Mouse (Mus musculus) heart, embryonic 12.5 days (tissue): ENCODE data around the gene Gm11214. TPM values are rescaled to one million over a fixed set of nuclear protein-coding genes. Genes with fewer than 3 reads are reported as not detected.

ENCODE experiments used
- ATAC-seq: fragments of 200-750 bp; cut with Nextera tagmentation; 2 replicates; pipeline ENCODE4 v1.8.0; 2017; ENCODE audit warnings: moderate TSS enrichment, moderate library complexity; ENCODE audit not compliant: insufficient number of reproducible peaks, low FRiP score
- H3K27ac ChIP-seq: fragments of 300-500 bp; sonication (generic); 2 replicates; pipeline ENCODE4 v1.5.1; 2016; ENCODE audit warnings: mild to moderate bottlenecking, moderate library complexity; ENCODE audit not compliant: poor library complexity, severe bottlenecking
- H3K27me3 ChIP-seq: fragments of 300-500 bp; sonication (generic); replicated peaks from 2 replicates; pipeline ENCODE4 v1.6.1; 2016; ENCODE audit warnings: mild to moderate bottlenecking, moderate library complexity
- H3K36me3 ChIP-seq: fragments of 300-500 bp; sonication (generic); 2 replicates; pipeline ENCODE4 v1.6.1; 2016; ENCODE audit warnings: mild to moderate bottlenecking, moderate library complexity
- H3K4me1 ChIP-seq: fragments of 300-500 bp; sonication (generic); replicated peaks from 2 replicates; pipeline ENCODE4 v1.6.1; 2016; ENCODE audit warnings: mild to moderate bottlenecking
- H3K4me2 ChIP-seq: fragments of 300-500 bp; sonication (generic); 2 replicates; pipeline ENCODE4 v1.6.1; 2016; ENCODE audit warnings: mild to moderate bottlenecking, moderate library complexity
- H3K4me3 ChIP-seq: fragments of 300-500 bp; sonication (generic); 2 replicates; pipeline ENCODE4 v1.5.1; 2016; ENCODE audit warnings: mild to moderate bottlenecking
- H3K9ac ChIP-seq: fragments of 300-500 bp; sonication (generic); 2 replicates; pipeline ENCODE4 v1.6.1; 2016; ENCODE audit warnings: mild to moderate bottlenecking, moderate library complexity
- H3K9me3 ChIP-seq: fragments of 300-500 bp; sonication (generic); replicated peaks from 2 replicates; pipeline ENCODE4 v1.6.1; 2016; ENCODE audit warnings: mild to moderate bottlenecking, moderate library complexity
- WGBS: fragments of 180-500 bp; shearing (Covaris S2); methylation state at CpG from one replicate; pipeline ENCODE4 v1.1.7; 2016; 5-methylcytosine and 5-hydroxymethylcytosine counted together
- polyA plus RNA-seq: library from polyadenylated mRNA; unstranded; fragments of >200 nt; fragmentation: Nextera tagmentation; extraction: Ambion mirVana; gene quantifications from 2 replicates; pipeline ENCODE4 v1.2.1, GENCODE M21; 2016

Gm11214 gene
- polyA plus RNA-seq, 1 experiment from 2014 or later = not detected

- no peaks in the 10 kb centered on the region for H3K4me1 ChIP-seq
- H3K27ac ChIP-seq = no peak overlapping the region
- no peaks in the 10 kb centered on the region for H3K9me3 ChIP-seq
- no peak for ATAC-seq
- no peak overlapping the region for H3K4me2 ChIP-seq
- H3K9ac ChIP-seq = no peak overlapping the region
- H3K27me3 ChIP-seq = 0 out of 2 replicates have a peak, but pooled peaks cover 7% of the 10 kb centered on the region
- H3K4me3 ChIP-seq = no peak overlapping the region
- H3K36me3 ChIP-seq = no peaks in the 10 kb centered on the region
These were observed 23.0 kb upstream of the Gm11214 start for GRCm38 (mm10) chr4:63686157-63686556.

- 55% methylated on average over 4 of the region's 4 CpGs for WGBS
- H3K4me3 ChIP-seq = no peak overlapping the region
- H3K27me3 ChIP-seq = 0 out of 2 replicates have a peak, but pooled peaks cover 7% of the 10 kb centered on the region
- H3K4me2 ChIP-seq = no peak overlapping the region
- ATAC-seq = no peak
- no peak overlapping the region for H3K9ac ChIP-seq
- H3K36me3 ChIP-seq = no peaks in the 10 kb centered on the region
- no peak overlapping the region for H3K27ac ChIP-seq
- H3K4me1 ChIP-seq = no peaks in the 10 kb centered on the region
- H3K9me3 ChIP-seq = no peaks in the 10 kb centered on the region
These were observed 22.0 kb upstream of the Gm11214 start for GRCm38 (mm10) chr4:63685253-63685525.

DNA sequence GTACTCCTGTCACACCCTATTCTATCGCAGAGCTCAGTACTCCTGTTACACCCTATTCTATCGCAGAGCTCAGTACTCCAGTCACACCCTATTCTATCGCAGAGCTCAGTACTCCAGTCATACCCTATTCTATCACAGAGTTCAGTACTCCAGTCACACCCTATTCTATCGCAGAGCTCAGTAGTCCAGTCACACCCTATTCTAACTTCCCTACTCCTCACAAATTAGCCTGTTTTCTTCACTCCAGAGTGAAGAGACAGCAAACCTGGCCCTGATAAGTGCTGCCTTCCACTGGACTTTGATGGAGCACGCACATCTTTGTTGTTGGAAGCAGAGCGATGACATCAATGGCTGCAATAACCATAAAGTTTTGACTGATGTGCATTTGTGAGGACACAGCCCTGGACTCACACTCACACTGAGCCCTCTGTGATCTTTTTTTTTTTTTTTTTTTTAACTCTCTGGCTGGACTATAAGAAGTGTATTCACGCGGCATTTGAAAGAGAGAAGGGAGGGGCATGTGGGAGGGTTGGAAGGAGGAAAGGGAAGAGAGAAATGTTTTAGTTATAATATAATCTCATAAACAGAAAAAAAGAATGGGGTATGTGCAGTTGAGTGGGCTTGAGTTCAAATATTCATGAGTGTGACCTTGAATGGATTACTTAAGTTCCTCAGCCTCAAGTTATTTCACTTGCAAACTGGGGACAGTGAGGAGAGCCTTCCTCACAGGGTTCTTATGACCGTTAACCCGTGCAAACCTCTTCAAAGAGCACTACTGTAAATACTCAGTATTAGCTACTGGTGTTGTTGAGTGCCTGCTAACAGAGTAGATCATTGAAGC is 21.5 kb upstream of the Gm11214 start:
- H3K4me2 ChIP-seq = no peak overlapping the region
- H3K27me3 ChIP-seq = 0 out of 2 replicates have a peak, but pooled peaks cover 7% of the 10 kb centered on the region
- ATAC-seq = no peak
- no peaks in the 10 kb centered on the region for H3K4me1 ChIP-seq
- H3K27ac ChIP-seq = no peak overlapping the region
- no peak overlapping the region for H3K9ac ChIP-seq
- no peaks in the 10 kb centered on the region for H3K36me3 ChIP-seq
- WGBS = 76% methylated on average over 10 of the region's 10 CpGs
- no peak overlapping the region for H3K4me3 ChIP-seq
- H3K9me3 ChIP-seq = no peaks in the 10 kb centered on the region

DNA sequence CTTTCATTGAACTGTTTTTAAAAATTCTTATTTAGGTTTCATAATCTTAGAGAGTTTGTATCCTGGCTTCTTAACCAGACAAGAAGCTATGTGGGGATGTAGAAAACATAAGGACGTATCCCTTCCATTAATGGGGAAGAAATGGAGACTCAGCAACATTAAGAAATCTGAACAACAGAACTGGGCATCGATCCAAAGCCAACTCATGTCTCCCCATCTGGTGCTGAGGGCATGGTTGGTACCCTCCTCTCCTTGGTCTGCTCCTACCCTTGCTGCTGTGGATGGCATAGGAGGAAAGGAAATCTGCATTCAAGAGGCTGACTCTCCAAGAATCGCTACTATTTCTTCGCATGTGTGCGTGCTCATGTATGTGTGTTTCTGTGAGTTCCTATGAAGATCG is 20.5 kb upstream of the Gm11214 start:
- no peak for ATAC-seq

GRCm38 (mm10) chr4:63683056-63683455 is 19.9 kb upstream of the Gm11214 start:
- H3K9ac ChIP-seq = no peak overlapping the region
- 85% methylated on average over 11 of the region's 11 CpGs for WGBS
- no peaks in the 10 kb centered on the region for H3K4me1 ChIP-seq
- ATAC-seq = no peak
- H3K36me3 ChIP-seq = no peaks in the 10 kb centered on the region
- H3K9me3 ChIP-seq = no peaks in the 10 kb centered on the region
- no peak overlapping the region for H3K27ac ChIP-seq
- 0 out of 2 replicates have a peak, but pooled peaks cover 7% of the 10 kb centered on the region for H3K27me3 ChIP-seq
- H3K4me2 ChIP-seq = no peak overlapping the region
- H3K4me3 ChIP-seq = no peak overlapping the region

More for the DNA sequence above, 20.5 kb upstream of the Gm11214 start:
- H3K9ac ChIP-seq = no peak overlapping the region
- no peak overlapping the region for H3K4me2 ChIP-seq
- no peaks in the 10 kb centered on the region for H3K4me1 ChIP-seq
- H3K27ac ChIP-seq = no peak overlapping the region
- 79% methylated on average over 6 of the region's 6 CpGs for WGBS
- H3K36me3 ChIP-seq = no peaks in the 10 kb centered on the region
- H3K9me3 ChIP-seq = no peaks in the 10 kb centered on the region
- 0 out of 2 replicates have a peak, but pooled peaks cover 7% of the 10 kb centered on the region for H3K27me3 ChIP-seq
- no peak overlapping the region for H3K4me3 ChIP-seq

- Histone ChIP-seq H3K36me3 (no peaks in the 10 kb centered on the region), H3K4me2 (no peak overlapping the region), H3K9ac (no peak overlapping the region), H3K4me3 (no peak overlapping the region), H3K27ac (no peak overlapping the region), H3K27me3 (0 out of 2 replicates have a peak, but pooled peaks cover 7% of the 10 kb centered on the region), H3K4me1 (no peaks in the 10 kb centered on the region), H3K9me3 (no peaks in the 10 kb centered on the region)
- ATAC-seq = no peak
- 71% methylated on average over 2 of the region's 2 CpGs for WGBS
These were observed 19.3 kb upstream of the Gm11214 start for GRCm38 (mm10) chr4:63682441-63682840.

GRCm38 (mm10) chr4:63681557-63681956 is 18.4 kb upstream of the Gm11214 start:
- Histone ChIP-seq H3K27me3 (0 out of 2 replicates have a peak, but pooled peaks cover 3% of the 10 kb centered on the region), H3K27ac (no peak overlapping the region), H3K4me3 (no peak overlapping the region), H3K4me1 (no peaks in the 10 kb centered on the region), H3K9ac (no peak overlapping the region), H3K4me2 (no peak overlapping the region), H3K36me3 (no peaks in the 10 kb centered on the region), H3K9me3 (no peaks in the 10 kb centered on the region)
- no peak for ATAC-seq
- WGBS = 84% methylated on average over 3 of the region's 3 CpGs

DNA sequence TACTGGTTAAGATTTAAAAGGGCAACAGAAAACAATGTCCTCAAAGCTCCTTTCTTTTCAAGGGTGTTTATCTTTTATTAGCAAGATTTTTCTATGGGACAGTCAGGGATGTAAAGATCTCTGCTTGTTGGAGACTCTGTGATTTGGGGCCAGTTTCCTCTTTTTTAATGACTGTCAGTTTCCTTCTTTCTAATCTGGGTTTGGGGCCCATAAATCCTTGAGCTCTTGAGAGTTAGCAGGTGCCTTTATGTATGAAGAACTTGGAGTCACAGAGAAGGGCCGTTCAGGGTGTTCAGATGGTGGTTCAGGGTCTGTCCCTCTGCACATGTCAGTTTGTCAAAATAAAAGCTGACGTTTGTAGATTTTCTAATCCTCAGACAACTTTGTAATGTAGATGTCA is 11.9 kb upstream of the Gm11214 start:
- H3K27ac ChIP-seq = no peak overlapping the region
- 67% methylated on average over 2 of the region's 2 CpGs for WGBS

DNA sequence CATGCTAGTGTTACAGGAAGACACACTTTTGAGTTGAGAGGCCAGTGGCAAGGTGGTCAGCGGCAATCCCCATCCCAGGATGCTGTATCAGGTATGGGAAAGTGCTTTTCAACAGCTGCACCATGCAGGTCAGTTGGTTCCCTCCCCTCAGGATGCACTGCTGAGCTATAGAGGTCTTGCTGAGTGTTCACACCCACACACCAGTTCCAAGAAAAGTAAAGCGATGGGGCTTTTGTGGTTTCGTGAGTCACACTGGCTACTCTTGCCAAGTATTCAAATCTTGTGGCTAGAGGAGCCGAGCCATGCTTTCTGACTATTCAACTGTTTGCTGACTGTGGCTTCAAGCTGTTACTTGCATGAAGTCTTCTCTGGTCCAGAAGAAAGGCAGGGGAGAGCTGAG is 5.1 kb upstream of the Gm11214 start:
- 63% methylated on average over 4 of the region's 4 CpGs for WGBS
- ATAC-seq = no peak
- no peaks in the 10 kb centered on the region for H3K9me3 ChIP-seq
- no peak overlapping the region for H3K4me2 ChIP-seq
- H3K4me3 ChIP-seq = no peak overlapping the region
- no peak overlapping the region for H3K9ac ChIP-seq
- H3K27me3 ChIP-seq = no peaks in the 10 kb centered on the region
- no peak overlapping the region for H3K27ac ChIP-seq
- H3K36me3 ChIP-seq = no peaks in the 10 kb centered on the region
- no peaks in the 10 kb centered on the region for H3K4me1 ChIP-seq

More for the DNA sequence above, 11.9 kb upstream of the Gm11214 start:
- Histone ChIP-seq H3K4me2 (no peak overlapping the region), H3K36me3 (no peaks in the 10 kb centered on the region), H3K4me1 (no peaks in the 10 kb centered on the region), H3K27me3 (no peaks in the 10 kb centered on the region), H3K9ac (no peak overlapping the region), H3K9me3 (no peaks in the 10 kb centered on the region), H3K4me3 (no peak overlapping the region)
- ATAC-seq = no peak

- ATAC-seq = no peak
- H3K4me3 ChIP-seq = no peak overlapping the region
- H3K36me3 ChIP-seq = no peaks in the 10 kb centered on the region
- H3K4me2 ChIP-seq = no peak overlapping the region
- H3K4me1 ChIP-seq = no peaks in the 10 kb centered on the region
- 76% methylated on average over 7 of the region's 7 CpGs for WGBS
- no peak overlapping the region for H3K9ac ChIP-seq
- H3K27me3 ChIP-seq = no peaks in the 10 kb centered on the region
- H3K9me3 ChIP-seq = no peaks in the 10 kb centered on the region
- no peak overlapping the region for H3K27ac ChIP-seq
These were observed 2.6 kb upstream of the Gm11214 start for GRCm38 (mm10) chr4:63665738-63666137.

- no peaks in the 10 kb centered on the region for H3K27me3 ChIP-seq
- no peak overlapping the region for H3K4me3 ChIP-seq
- no peaks in the 10 kb centered on the region for H3K36me3 ChIP-seq
- no peaks in the 10 kb centered on the region for H3K4me1 ChIP-seq
- H3K9ac ChIP-seq = no peak overlapping the region
- no peak for ATAC-seq
- H3K9me3 ChIP-seq = no peaks in the 10 kb centered on the region
- WGBS = 69% methylated on average over 1 of the region's 1 CpGs
- no peak overlapping the region for H3K27ac ChIP-seq
- no peak overlapping the region for H3K4me2 ChIP-seq
These were observed 1.3 kb downstream of the Gm11214 start for GRCm38 (mm10) chr4:63661857-63662256.

- Histone ChIP-seq H3K9ac (no peak overlapping the region), H3K27ac (no peak overlapping the region), H3K4me3 (no peak overlapping the region), H3K4me1 (no peaks in the 10 kb centered on the region), H3K4me2 (no peak overlapping the region), H3K36me3 (no peaks in the 10 kb centered on the region), H3K27me3 (no peaks in the 10 kb centered on the region), H3K9me3 (no peaks in the 10 kb centered on the region)
- no peak for ATAC-seq
- 62% methylated on average over 1 of the region's 1 CpGs for WGBS
These were observed 1.8 kb downstream of the Gm11214 start for GRCm38 (mm10) chr4:63661426-63661825.
